21 mouse cellular contexts compared by ENCODE assay signal in the genomic region with DNA sequence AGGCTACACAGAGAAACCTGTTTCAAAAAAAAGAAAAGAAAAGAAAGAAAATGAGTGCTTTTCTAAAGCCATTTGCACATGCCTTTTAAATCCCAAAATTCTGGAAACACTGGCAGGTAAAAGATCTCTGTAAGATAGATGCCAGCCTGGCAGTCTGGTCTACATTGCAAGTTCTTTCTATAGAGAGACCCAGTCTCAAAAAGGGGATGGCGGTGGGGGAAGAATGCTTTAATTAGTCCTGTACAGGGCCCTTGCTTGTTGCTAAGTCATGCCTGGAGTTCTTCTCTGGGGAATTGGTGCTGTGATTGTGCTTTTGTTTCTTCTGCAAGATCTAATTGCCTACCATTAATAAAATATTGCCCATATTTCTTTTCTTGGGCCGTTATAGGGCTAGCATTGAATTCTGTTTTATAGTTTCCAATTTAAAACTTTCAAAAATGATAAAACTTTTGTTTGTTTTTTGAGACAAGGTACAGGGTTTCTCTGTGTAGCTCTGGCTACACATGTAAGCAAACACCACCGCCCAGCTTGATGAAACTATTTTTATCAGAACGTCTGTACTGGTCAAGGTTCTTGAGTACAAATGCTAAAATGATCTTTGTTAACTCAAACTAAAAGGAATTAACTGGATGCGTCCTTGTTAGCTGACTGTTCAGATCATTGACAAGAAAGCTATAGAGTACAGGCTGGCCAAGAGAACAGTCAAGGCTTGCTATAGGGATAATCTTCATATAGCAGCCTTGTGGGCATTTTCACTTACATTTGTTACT.
"Had no signal": no experiment of that assay in that cellular context is flagged by ENCODE, and none has a peak within 500 bp of the region (broad histone marks: within the 10 kb centered on the region; RNA-seq: fewer than 3 reads in every experiment).

No protein-coding gene starts in this region.

- ATAC-seq: liver, postnatal 0 days; lung, postnatal 0 days; midbrain, embryonic 15.5 days had no signal

- H3K9ac ChIP-seq: limb, embryonic 13.5 days; liver, embryonic 14.5 days; liver, postnatal 0 days; lung, embryonic 14.5 days; midbrain, embryonic 12.5 days; midbrain, embryonic 15.5 days; neural tube, embryonic 15.5 days had no signal

- H3K9me3 ChIP-seq: limb, embryonic 10.5 days; limb, embryonic 13.5 days; midbrain, embryonic 12.5 days; midbrain, embryonic 15.5 days; neural tube, embryonic 15.5 days had no signal

- H3K27me3 ChIP-seq: limb, embryonic 13.5 days; midbrain, embryonic 12.5 days; midbrain, embryonic 15.5 days; neural tube, embryonic 15.5 days had no signal

- H3K4me2 ChIP-seq: limb, embryonic 13.5 days; liver, embryonic 11.5 days; lung, embryonic 14.5 days; midbrain, embryonic 12.5 days; midbrain, embryonic 15.5 days; neural tube, embryonic 15.5 days had no signal

- DNase-seq: kidney, adult 2 months; kidney, postnatal 25 days; layer of hippocampus, adult 9-11 months; liver, postnatal 0 days; lung, embryonic 14.5 days; right cerebral cortex, adult 18-20 months; right cerebral cortex, postnatal 14 days; right cerebral cortex, postnatal 4 days; thymus, adult 18-20 months; thymus, postnatal 36 days had no signal

- H3K27ac ChIP-seq: kidney, postnatal 0 days; layer of hippocampus, adult 2 months; limb, embryonic 10.5 days; limb, embryonic 13.5 days; liver, embryonic 14.5 days; macrophage; midbrain, embryonic 12.5 days; midbrain, embryonic 15.5 days; neural tube, embryonic 15.5 days had no signal

- H3K4me3 ChIP-seq: layer of hippocampus, adult 2 months; limb, embryonic 10.5 days; limb, embryonic 13.5 days; midbrain, embryonic 12.5 days; midbrain, embryonic 15.5 days; neural tube, embryonic 15.5 days had no signal

- H3K36me3 ChIP-seq: midbrain, embryonic 15.5 days; neural tube, embryonic 15.5 days had no signal
